Mouse (Mus musculus) lung, postnatal 0 days (tissue): ENCODE results near the gene Sorbs2.

Experiments used
- CTCF ChIP-seq: IDR thresholded peaks from 2 replicates; pipeline ENCODE4 v1.5.1; 2016; ENCODE audit warnings: antibody characterized with exemption, mild to moderate bottlenecking
- EP300 ChIP-seq: IDR thresholded peaks from 2 replicates; pipeline ENCODE4 v1.6.1; 2016; ENCODE audit warnings: antibody characterized with exemption, mild to moderate bottlenecking, control low read depth

- no peak for TF ChIP-seq CTCF
- no peak for TF ChIP-seq EP300
Observed at GRCm38 (mm10) chr8:45507277-45507633, 333 bp upstream of the Sorbs2 start.
